Mouse (Mus musculus) cerebellum, adult 2 months (tissue): ENCODE data around the gene Zfp827. TPM values are rescaled to one million over a fixed set of nuclear protein-coding genes. Genes with fewer than 3 reads are reported as not detected.

ENCODE experiments used
- DNase-seq, 2 experiments: peaks; one replicate each; pipeline ENCODE4 v3.0.0; 2021
- H3K27ac ChIP-seq: fragments of 200-500 bp; 2 replicates; pipeline ENCODE4 v1.5.1; 2012; ENCODE audit warnings: low read length, control low read depth, inconsistent platforms; ENCODE audit not compliant: insufficient read depth
- H3K27me3 ChIP-seq: fragments of 200-500 bp; 2 replicates; pipeline ENCODE4 v1.6.1; 2012; ENCODE audit warnings: inconsistent platforms, mild to moderate bottlenecking, low read length, moderate library complexity; ENCODE audit not compliant: control insufficient read depth, insufficient read depth
- H3K4me1 ChIP-seq: fragments of 200-500 bp; 2 replicates; pipeline ENCODE4 v1.6.1; 2011; ENCODE audit warnings: low read length; ENCODE audit not compliant: control insufficient read depth, insufficient read depth
- H3K4me3 ChIP-seq: fragments of 200-500 bp; replicated peaks from 2 replicates; pipeline ENCODE3; 2011; ENCODE audit warnings: mild to moderate bottlenecking, low read depth, low read length, control low read depth; ENCODE audit not compliant: insufficient read depth
- CTCF ChIP-seq: fragments of 200-500 bp; IDR thresholded peaks from 2 replicates; pipeline ENCODE4 v1.5.1; 2011; ENCODE audit warnings: low read depth, mild to moderate bottlenecking, control low read depth, low read length, moderate library complexity, borderline replicate concordance; ENCODE audit not compliant: insufficient read depth
- POLR2A ChIP-seq: fragments of 200-500 bp; IDR thresholded peaks from 2 replicates; pipeline ENCODE4 v1.6.1; 2011; ENCODE audit warnings: low read length, control low read depth, borderline replicate concordance; ENCODE audit not compliant: insufficient read depth
- WGBS: fragments of 180-500 bp; shearing (Covaris S2); methylation state at CpG from one replicate; pipeline ENCODE4 v1.1.7; 2018; 5-methylcytosine and 5-hydroxymethylcytosine counted together
- polyA plus RNA-seq: library from polyadenylated mRNA; depleted of rRNA; stranded (reverse); fragments of >200 nt; gene quantifications from 2 replicates; pipeline ENCODE4 v1.2.3, GENCODE M21; 2012

The Zfp827 gene
- polyA plus RNA-seq, 1 experiment = 24.7 TPM

DNA sequence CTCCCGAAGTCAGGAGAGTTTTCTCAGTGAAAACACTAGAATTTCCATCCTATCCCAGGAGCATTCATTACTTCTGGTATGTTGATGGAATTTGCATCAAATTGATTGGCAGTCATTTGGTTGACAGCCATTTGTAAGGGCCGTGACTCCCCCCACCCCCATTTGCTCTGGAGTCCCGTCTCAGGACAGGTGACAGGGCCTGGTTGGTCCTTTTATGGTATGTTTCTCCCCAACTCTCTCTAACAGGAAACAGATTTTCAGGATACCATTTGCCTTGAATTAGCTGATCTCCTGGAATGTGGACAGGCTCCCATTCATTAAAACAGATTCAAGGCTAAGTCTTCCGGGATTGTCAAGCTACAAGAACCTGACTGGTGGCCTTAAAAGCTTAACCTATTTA is 129.1 kb downstream of the Zfp827 start:
- Histone ChIP-seq H3K4me1 (no peaks in the 10 kb centered on the region), H3K27me3 (no peaks in the 10 kb centered on the region), H3K4me3 (no peak overlapping the region), H3K27ac (no peak overlapping the region)
- no peak for DNase-seq
- WGBS = 79% methylated on average over 4 of the region's 4 CpGs
- TF ChIP-seq CTCF (no peak), POLR2A (no peak)

GRCm38 (mm10) chr8:79158357-79158756 is 130.1 kb downstream of the Zfp827 start:
- no peak overlapping the region for H3K27ac ChIP-seq
- peaks cover 6% of the 10 kb centered on the region; the same call in 1 of the 2 replicates for H3K4me1 ChIP-seq
- no peak for DNase-seq
- H3K4me3 ChIP-seq = no peak overlapping the region
- 65% methylated on average over 2 of the region's 2 CpGs for WGBS
- no peaks in the 10 kb centered on the region for H3K27me3 ChIP-seq
- TF ChIP-seq POLR2A (no peak), CTCF (no peak)

GRCm38 (mm10) chr8:79159397-79159796 is 131.2 kb downstream of the Zfp827 start:
- no peak for TF ChIP-seq CTCF
- TF ChIP-seq POLR2A = no peak
- WGBS = 93% methylated on average over 9 of the region's 9 CpGs
- DNase-seq = no peak
- no peak overlapping the region for H3K27ac ChIP-seq
- no peaks in the 10 kb centered on the region for H3K27me3 ChIP-seq
- H3K4me1 ChIP-seq = peaks cover 13% of the 10 kb centered on the region
- H3K4me3 ChIP-seq = no peak overlapping the region

DNA sequence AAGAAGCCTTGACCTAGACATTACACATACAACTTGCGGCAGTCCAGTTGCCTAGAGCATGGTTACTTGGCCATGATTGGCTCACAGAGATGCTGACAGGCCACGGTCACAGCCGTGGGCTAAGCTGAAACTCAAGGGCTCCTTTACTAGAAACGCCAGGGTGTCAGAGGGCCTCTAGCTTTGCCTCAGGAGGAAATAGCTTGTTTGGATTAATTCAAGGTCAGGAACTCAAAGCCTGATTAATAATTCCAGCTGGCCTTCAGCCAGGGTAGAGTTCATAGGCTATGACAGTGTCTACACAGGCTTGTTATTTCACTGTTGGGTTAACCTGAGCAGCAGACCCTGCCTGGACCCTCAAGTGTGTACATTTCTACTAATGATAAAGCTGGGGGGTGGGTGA is 132.1 kb downstream of the Zfp827 start:
- TF ChIP-seq CTCF (no peak), POLR2A (no peak)
- no peak overlapping the region for H3K27ac ChIP-seq
- DNase-seq = no peak
- peaks cover 15% of the 10 kb centered on the region for H3K4me1 ChIP-seq
- no peaks in the 10 kb centered on the region for H3K27me3 ChIP-seq
- 75% methylated on average over 4 of the region's 4 CpGs for WGBS
- H3K4me3 ChIP-seq = no peak overlapping the region

DNA sequence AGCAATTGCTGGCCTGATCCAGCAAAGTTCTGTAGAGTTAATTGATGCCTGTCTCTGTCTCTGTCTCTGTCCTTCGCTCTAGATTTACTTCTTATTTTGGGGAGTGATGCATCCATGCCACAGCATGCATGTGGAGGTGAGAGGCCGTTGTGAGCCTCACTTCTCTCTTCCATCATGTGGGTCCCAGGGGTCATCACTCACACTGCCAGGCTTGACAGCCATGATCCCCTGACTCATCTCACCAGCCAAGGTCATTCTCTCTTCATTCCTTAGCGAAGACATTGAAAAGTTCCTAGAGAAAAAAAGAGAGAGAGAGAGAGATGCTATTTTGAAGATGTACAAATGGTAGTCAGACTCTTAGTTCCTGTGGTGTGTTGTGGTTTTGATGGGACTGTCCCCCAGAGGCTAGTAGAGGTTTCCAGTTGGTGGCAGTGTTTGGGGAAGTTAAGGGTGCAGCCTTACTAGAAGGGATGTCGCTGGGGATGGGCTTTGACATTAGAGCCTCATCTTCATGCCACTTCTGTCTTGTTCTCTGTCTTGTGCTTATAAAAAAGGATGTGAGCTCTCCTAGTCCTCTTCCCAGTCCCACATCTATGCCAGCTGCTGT is 133.0 kb downstream of the Zfp827 start:
- H3K4me1 ChIP-seq = peaks cover 18% of the 10 kb centered on the region
- H3K27me3 ChIP-seq = no peaks in the 10 kb centered on the region
- TF ChIP-seq CTCF = no peak
- no peak for TF ChIP-seq POLR2A
- no peak overlapping the region for H3K4me3 ChIP-seq
- no peak for DNase-seq
- H3K27ac ChIP-seq = no peak overlapping the region
- WGBS = 77% methylated on average over 4 of the region's 4 CpGs

- Histone ChIP-seq H3K4me3 (no peak overlapping the region), H3K4me1 (peaks cover 18% of the 10 kb centered on the region), H3K27me3 (no peaks in the 10 kb centered on the region), H3K27ac (no peak overlapping the region)
- TF ChIP-seq POLR2A (no peak), CTCF (no peak)
- 29% methylated on average over 10 of the region's 10 CpGs for WGBS
- DNase-seq = peak; percentile 48 to 54
These were observed 134.5 kb downstream of the Zfp827 start for GRCm38 (mm10) chr8:79162533-79163308.

DNA sequence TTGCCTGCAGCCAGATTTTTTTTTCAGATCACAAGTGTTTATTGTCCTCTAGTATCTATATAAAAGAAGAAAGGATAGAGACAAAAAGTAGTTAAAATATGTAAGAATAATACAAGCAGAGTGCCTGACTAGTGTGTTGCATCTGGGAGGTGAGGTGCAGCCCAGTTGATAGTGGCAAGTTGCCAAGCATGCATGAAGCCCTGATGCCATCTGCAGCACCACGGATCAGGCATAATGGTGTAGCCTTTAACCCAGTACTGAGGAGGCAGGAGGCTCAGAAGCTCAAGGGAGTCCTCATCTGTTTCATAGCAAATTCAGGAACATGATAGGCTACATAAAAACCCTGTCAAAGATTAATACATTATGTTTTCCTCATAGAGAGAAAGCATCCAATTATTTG is 136.1 kb downstream of the Zfp827 start:
- H3K27ac ChIP-seq = no peak overlapping the region
- no peak overlapping the region for H3K4me3 ChIP-seq
- peak in 1 of 2 experiments; percentile 33 for DNase-seq
- no peak for TF ChIP-seq CTCF
- no peak for TF ChIP-seq POLR2A
- H3K4me1 ChIP-seq = peaks cover 18% of the 10 kb centered on the region
- no peaks in the 10 kb centered on the region for H3K27me3 ChIP-seq
- 8% methylated on average over 1 of the region's 1 CpGs for WGBS

DNA sequence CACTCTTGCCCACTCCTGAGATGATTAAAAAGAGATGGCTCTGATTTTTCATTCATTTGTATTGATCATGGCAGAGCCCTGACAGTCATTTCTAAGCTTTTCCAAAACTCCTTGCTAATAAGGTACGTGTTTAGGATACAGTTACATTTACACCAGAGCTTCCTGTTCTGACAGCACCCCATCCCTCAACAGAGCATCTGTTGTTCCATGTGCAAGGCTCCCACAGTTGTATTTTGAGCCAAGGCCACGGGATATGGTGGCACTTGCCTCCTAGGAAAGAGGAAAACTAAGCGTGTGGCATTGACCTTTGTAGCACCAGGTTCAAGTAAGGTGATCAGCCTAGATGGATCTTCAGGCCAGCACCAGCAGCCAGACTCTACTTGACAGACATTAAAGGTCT is 137.0 kb downstream of the Zfp827 start:
- DNase-seq = peak in 1 of 2 experiments; percentile 21
- TF ChIP-seq CTCF = no peak
- Histone ChIP-seq H3K4me3 (no peak overlapping the region), H3K27me3 (no peaks in the 10 kb centered on the region), H3K4me1 (peaks cover 18% of the 10 kb centered on the region), H3K27ac (no peak overlapping the region)
- 15% methylated on average over 3 of the region's 3 CpGs for WGBS
